Mouse (Mus musculus): ENCODE measurements around the gene Olfr522.

The Olfr522 gene

GRCm38 (mm10) chr7:140164664-140165063, at the start of gene Olfr522:
Gene Olfr522 (minus strand): TSS chr7:140164764.
- DNase-seq (ENCODE audit: low spot score in 2 of 2), result no peak

GRCm38 (mm10) chr7:140213841-140214240, 49.3 kb upstream of the Olfr522 start:
- peak in 1 of 2 experiments; percentile 24 for DNase-seq (ENCODE audit: low spot score in 2 of 2)

- peak in 1 of 2 experiments; percentile 41 for DNase-seq (ENCODE audit: low spot score in 2 of 2)
Observed at GRCm38 (mm10) chr7:140208677-140209076, 44.1 kb upstream of the Olfr522 start.

GRCm38 (mm10) chr7:140208153-140208552, 43.6 kb upstream of the Olfr522 start:
- DNase-seq (ENCODE audit: low spot score in 2 of 2), result no peak

- DNase-seq (ENCODE audit: low spot score in 2 of 2), result no peak
Observed at GRCm38 (mm10) chr7:140206904-140207303, 42.3 kb upstream of the Olfr522 start.

- no peak for DNase-seq (ENCODE audit: low spot score in 2 of 2)
Observed at GRCm38 (mm10) chr7:140205864-140206263, 41.3 kb upstream of the Olfr522 start, which contains the start of gene Olfr524. Gene Olfr524 (minus strand): TSS chr7:140205964.

- DNase-seq (ENCODE audit: low spot score in 2 of 2), result no peak
Observed at GRCm38 (mm10) chr7:140201090-140201489, 36.5 kb upstream of the Olfr522 start.

GRCm38 (mm10) chr7:140196002-140196401, 31.4 kb upstream of the Olfr522 start:
- no peak for DNase-seq (ENCODE audit: low spot score in 2 of 2)

- DNase-seq (ENCODE audit: low spot score in 2 of 2), result no peak
Observed at GRCm38 (mm10) chr7:140194031-140194430, 29.5 kb upstream of the Olfr522 start.

GRCm38 (mm10) chr7:140192851-140193250, 28.3 kb upstream of the Olfr522 start:
- DNase-seq (ENCODE audit: low spot score in 2 of 2), result no peak

- no peak for DNase-seq (ENCODE audit: low spot score in 2 of 2)
Observed at GRCm38 (mm10) chr7:140192445-140192844, 27.9 kb upstream of the Olfr522 start.

- no peak for DNase-seq (ENCODE audit: low spot score in 2 of 2)
Observed at GRCm38 (mm10) chr7:140190435-140190834, 25.9 kb upstream of the Olfr522 start.

GRCm38 (mm10) chr7:140188391-140189328, 24.1 kb upstream of the Olfr522 start:
- DNase-seq (ENCODE audit: low spot score in 2 of 2), result no peak

- no peak for DNase-seq (ENCODE audit: low spot score in 2 of 2)
Observed at GRCm38 (mm10) chr7:140187721-140188390, 23.3 kb upstream of the Olfr522 start.

GRCm38 (mm10) chr7:140186646-140187620, 22.4 kb upstream of the Olfr522 start:
- no peak for DNase-seq (ENCODE audit: low spot score in 2 of 2)

- no peak for DNase-seq (ENCODE audit: low spot score in 2 of 2)
Observed at GRCm38 (mm10) chr7:140184206-140184605, 19.6 kb upstream of the Olfr522 start.

GRCm38 (mm10) chr7:140180692-140181091, 16.1 kb upstream of the Olfr522 start:
- DNase-seq (ENCODE audit: low spot score in 2 of 2), result no peak

- DNase-seq (ENCODE audit: low spot score in 2 of 2), result no peak
Observed at GRCm38 (mm10) chr7:140179176-140179575, 14.6 kb upstream of the Olfr522 start.

GRCm38 (mm10) chr7:140172936-140173335, 8.4 kb upstream of the Olfr522 start, which contains the start of gene Olfr523:
Gene Olfr523 (plus strand): TSS chr7:140173217.
- no peak for DNase-seq (ENCODE audit: low spot score in 2 of 2)

GRCm38 (mm10) chr7:140170863-140171262, 6.3 kb upstream of the Olfr522 start:
- no peak for DNase-seq (ENCODE audit: low spot score in 2 of 2)

- no peak for DNase-seq (ENCODE audit: low spot score in 2 of 2)
Observed at GRCm38 (mm10) chr7:140169386-140169785, 4.8 kb upstream of the Olfr522 start.

All from spleen, postnatal 4 days (tissue).